Mouse (Mus musculus): ENCODE results near the gene Adra2a. TPM values are rescaled to one million over a fixed set of nuclear protein-coding genes. Genes with fewer than 3 reads are reported as not detected.

Gene Adra2a
- under 1 TPM; 0.49 to 0.64 TPM for total RNA-seq (2021)
- long read RNA-seq, experiment 1, partial matches to known transcripts, result 0 of 1 reads
- long read RNA-seq, experiment 1, other reads (novel, unspliced or antisense), result 1 of 1 reads
- long read RNA-seq, experiment 2, result 0 reads

GRCm38 (mm10) chr19:54043851-54044250 is at the start of gene Adra2a:
TSS of gene Adra2a (plus strand) at chr19:54044151.
- DNase-seq, result no peak

DNA sequence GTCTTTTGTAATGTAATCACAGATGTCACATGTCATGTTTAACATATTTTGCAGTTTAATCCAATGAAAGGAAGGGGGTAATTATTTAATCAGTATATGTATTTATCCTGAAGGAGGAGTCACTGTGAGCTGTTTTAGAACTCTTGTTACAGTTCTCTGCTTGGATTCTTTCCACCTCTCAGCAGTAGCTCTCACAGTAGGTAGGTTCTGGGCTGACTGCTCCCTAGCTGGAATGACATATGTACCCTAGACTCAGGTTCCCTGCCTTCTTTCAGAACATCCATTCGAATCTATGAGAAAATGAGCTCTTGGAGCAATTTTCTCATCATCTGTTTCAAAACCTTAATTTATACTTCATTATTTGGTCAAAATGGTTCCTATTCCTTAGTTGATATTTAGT is 49.7 kb upstream of the Adra2a start:
- no peak for DNase-seq

DNA sequence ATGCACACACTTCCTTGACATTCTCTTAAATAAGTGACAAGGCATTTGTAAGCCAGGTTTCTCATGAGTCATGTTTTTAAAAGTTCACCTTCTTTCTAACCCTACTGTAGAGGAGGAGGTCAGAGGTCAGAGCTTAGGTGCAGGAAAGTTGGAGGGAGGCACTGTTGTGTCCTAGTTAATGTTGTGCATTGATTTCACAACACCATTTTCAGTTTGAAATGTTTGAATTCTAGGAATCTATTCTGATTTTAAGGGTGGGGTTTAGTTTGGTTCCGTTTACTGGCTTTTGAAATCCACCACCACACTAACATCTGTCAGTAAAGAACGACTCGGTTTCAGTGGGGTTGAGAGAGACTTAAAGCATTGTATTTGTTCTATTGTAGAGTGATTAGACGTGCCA is 33.0 kb upstream of the Adra2a start:
- DNase-seq, result no peak

GRCm38 (mm10) chr19:54014999-54015398 is 29.0 kb upstream of the Adra2a start:
- DNase-seq, result no peak

- DNase-seq, result no peak
These were observed 28.4 kb upstream of the Adra2a start for GRCm38 (mm10) chr19:54015503-54015902.

DNA sequence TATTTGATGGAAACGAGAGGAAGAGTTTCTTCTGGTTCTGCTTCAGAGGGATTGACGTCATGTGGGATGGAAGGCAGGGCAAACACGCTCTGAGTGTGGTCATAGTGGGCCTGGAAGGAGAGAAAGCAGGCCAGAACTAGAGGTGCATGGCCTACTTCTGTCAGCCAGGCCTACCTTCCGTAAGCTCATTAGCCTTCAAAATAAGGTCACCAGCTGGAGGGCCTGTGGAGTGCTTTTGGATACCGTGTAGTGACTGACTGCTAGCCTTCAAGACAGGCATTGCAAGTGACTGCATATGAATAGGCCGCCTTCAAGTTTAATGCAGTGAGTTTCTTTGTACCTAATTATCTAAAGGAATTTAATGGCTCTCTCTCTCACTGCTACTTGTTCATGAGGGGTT is 8.9 kb upstream of the Adra2a start:
- no peak for DNase-seq

DNA sequence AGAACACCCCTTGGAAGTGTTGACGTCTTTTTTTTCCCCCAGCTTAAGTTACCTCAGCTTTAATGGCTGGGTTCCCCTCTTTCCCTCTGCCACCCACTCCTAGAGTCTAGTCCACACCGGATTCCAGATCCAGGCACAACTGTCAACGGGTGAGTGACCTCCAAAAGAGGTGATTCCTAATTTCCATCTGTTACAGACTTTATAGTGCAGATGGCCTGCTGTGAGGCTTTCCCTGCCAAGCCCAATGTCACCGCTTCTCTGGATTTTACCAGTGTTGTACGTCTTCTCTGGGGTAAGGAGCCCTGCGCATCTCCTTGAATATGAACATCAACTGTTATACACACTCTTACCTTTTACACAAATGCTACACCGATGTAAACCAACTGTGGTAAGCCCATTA is 4.5 kb upstream of the Adra2a start:
- DNase-seq, result no peak

- DNase-seq, result no peak
These were observed 3.5 kb upstream of the Adra2a start for GRCm38 (mm10) chr19:54040356-54041028.

DNA sequence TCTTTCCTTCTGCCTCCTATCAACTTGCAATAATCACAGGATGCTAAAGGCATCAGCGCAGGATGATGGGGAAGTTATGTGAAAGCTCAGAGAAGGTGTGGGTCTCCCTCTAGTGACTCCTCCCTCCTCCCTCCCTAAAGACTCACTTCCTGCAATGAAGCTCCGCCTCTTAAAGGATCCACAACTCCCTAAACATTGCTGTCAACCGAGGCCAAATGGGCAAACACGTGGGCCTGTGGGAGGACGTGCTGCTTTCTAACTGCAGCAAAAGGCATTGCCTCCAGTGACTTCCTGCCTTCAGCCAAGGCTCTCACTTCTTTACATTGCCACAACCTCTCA is 3.0 kb upstream of the Adra2a start:
- no peak for DNase-seq

DNA sequence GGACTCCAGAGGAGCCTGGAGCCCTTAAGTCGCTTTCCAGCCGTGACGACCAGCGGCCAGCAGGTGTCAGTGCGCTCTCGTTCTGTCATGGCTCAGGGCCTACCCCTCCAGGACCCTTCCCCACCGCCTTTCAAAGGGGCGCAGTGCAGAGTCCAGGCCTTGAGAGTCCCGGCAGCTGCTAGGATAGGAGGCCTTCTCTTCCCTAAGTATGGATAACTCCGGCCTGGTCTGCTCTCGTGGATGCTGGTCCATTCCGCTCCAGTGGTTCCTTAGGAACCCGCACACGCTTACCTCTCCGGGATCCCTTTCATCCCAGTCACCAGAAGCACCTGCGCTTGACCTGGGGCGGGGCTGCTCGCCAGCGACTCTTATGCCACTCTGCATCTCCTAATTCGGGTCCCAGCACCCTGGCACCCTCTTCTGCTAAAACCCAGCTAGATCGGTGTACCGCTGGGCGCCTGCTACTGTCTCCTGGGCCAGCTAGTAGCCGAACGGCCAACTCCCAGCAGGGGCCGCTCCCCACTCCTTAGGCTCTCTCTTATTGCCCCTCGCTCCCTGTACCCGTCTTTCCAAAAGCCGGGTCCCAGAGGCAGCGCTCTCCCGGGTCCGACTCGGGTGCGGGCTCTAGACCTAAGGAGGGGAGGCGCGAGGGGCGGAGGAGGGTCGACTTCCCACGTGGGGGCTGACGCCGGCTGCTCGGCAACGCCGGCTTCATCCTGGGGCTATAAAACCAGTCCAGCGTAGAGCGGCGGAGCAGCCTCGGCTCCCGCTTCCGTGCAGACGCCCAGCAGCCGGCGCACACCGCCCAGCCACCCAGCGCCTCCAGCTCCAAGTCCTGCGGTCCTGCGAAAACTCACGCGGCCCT is 788 bp downstream of the Adra2a start:
- peak; percentile 9 for DNase-seq

DNA sequence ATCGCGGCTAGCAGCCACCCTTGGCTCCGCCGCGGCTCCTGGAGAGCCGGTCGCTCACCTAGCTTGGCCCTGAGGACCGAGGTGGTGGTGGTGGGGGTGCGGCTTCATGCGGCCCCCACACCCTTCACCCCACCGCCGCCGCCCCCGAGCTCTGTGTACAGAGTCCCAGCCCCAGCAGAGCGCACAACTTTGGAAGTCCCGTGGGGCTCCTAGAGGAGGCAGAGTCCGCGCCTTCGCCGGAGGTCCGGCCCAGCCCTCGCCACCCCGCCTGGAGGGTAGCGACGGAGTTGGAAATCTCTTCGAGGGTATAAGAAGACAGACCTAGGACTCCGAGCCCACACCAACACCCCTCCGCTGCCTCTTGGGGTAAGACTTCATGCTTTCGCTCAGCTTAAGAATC is 1.5 kb downstream of the Adra2a start:
- DNase-seq, result no peak

DNA sequence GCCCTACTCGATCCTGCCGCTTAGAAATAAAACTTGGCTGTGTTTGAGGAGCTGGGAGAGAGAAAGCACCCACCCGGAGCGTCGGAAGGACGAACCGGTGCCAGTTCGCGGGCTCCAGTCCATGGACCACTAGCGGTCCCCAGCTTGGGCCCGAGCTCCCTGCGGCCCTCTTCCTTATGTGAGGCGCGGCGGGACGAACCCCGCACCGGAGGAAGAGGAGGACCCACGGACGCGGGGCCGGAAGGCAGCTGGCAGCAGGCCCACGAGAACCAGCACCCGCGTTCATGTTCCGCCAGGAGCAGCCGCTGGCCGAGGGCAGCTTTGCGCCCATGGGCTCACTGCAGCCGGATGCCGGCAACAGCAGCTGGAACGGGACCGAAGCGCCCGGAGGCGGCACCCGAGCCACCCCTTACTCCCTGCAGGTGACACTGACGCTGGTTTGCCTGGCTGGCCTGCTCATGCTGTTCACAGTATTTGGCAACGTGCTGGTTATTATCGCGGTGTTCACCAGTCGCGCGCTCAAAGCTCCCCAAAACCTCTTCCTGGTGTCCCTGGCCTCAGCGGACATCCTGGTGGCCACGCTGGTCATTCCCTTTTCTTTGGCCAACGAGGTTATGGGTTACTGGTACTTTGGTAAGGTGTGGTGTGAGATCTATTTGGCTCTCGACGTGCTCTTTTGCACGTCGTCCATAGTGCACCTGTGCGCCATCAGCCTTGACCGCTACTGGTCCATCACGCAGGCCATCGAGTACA is 2.2 kb downstream of the Adra2a start:
- DNase-seq, result no peak

DNA sequence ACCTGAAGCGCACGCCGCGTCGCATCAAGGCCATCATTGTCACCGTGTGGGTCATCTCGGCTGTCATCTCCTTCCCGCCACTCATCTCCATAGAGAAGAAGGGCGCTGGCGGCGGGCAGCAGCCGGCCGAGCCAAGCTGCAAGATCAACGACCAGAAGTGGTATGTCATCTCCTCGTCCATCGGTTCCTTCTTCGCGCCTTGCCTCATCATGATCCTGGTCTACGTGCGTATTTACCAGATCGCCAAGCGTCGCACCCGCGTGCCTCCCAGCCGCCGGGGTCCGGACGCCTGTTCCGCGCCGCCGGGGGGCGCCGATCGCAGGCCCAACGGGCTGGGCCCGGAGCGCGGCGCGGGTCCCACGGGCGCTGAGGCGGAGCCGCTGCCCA is 2.7 kb downstream of the Adra2a start:
- no peak for DNase-seq

GRCm38 (mm10) chr19:54047386-54048050 is 3.6 kb downstream of the Adra2a start:
- no peak for DNase-seq

DNA sequence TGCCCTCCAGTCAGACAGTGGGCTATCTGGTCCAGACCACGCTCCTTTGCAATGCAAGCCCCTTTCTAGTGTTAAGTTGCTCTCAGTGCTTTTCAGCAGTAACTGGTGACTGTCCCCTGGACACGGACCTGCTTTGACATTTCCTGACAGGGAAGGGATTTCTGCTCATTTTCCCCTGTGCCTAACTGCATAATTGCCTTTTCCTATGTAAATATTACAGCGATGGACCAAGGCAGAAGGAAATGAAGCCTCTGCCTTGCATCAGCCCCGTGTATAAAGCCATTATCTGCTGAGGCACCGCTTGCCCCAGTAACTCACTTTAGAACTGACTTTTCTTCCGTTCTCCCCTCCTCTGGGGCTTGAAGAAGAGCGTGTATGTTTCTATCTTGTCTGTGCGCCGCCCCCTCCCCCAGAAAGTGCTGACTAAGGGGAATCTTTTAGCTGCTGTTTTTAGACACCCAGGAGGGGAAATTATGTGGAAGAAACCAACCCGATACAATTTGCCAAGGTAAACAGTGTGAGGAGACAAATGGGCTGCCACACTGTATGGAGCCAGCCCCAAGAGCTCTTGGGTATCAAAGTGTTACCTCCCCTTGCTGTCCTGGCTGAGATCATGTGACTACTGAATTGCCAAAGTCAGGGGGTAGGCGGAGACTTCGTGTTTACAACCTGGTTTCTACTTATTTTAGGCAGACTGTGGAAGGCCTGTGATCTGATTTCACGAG is 4.4 kb downstream of the Adra2a start:
- no peak for DNase-seq

- DNase-seq, result peak; percentile 64
These were observed 7.7 kb downstream of the Adra2a start for GRCm38 (mm10) chr19:54051651-54052050.

- DNase-seq, result no peak
These were observed 11.9 kb downstream of the Adra2a start for GRCm38 (mm10) chr19:54055845-54056244.

- DNase-seq, result no peak
These were observed 24.5 kb downstream of the Adra2a start for GRCm38 (mm10) chr19:54068447-54068846.

- DNase-seq, result no peak
These were observed 26.6 kb downstream of the Adra2a start for GRCm38 (mm10) chr19:54070521-54070920.

DNA sequence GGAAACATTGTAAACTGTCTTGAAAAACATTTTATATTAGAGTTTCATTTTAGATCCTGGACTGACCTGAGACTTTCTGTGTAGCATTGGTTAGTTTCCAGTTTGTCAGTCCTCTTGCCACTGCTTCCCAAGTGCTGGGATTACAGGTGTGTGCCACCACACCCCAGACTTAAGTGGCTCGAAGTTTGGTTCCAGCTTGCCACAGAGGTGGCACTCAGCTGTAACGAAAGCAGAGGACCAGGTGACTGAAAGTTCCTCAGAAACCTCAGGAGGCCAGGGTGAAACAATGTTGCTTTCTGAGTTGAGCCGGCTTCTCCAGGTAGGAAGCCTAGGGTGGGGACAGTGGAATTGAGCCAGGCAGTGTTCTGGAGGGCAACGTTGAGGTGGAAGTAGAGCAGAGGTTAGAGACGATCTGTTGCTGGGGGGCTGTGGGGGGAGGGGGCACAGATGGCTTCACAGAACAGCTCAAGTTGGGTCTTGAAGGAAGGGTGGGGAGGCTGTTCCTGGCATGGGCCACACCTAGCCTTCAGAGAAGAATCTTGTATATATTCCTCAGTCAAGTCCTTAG is 28.4 kb downstream of the Adra2a start:
- DNase-seq, result no peak
